Mouse (Mus musculus) ES-E14 (cell line): Measurements from ENCODE around the gene Ptprg. TPM values are rescaled to one million over a fixed set of nuclear protein-coding genes. Genes with fewer than 3 reads are reported as not detected.

Experiments used
- DNase-seq: peaks from one replicate; pipeline ENCODE4 v3.0.0-alpha.2; 2013; ENCODE audit warnings: low read depth, low spot score
- H3K27ac ChIP-seq: 2 replicates; pipeline ENCODE4 v1.5.1; 2012; ENCODE audit warnings: low read depth, mild to moderate bottlenecking, low read length, moderate library complexity, mixed read lengths; ENCODE audit not compliant: poor library complexity, insufficient read depth, severe bottlenecking
- H3K36me3 ChIP-seq: 2 replicates; pipeline ENCODE4 v1.6.1; 2012; ENCODE audit warnings: mild to moderate bottlenecking, low read length, moderate library complexity, mixed read lengths; ENCODE audit not compliant: control insufficient read depth, poor library complexity, insufficient read depth, severe bottlenecking
- H3K4me1 ChIP-seq, 2 experiments: fragments of 150-350 bp in 1 of 2; sonication (generic) in 1 of 2; 2 replicates each; pipeline ENCODE4 v1.6.1; 2012; ENCODE audit warnings: low read length in 2 of 2, mild to moderate bottlenecking in 1 of 2, mixed read lengths in 1 of 2; ENCODE audit not compliant: control insufficient read depth in 2 of 2, insufficient read depth in 2 of 2, poor library complexity in 1 of 2
- H3K4me3 ChIP-seq, 2 experiments: fragments of 150-350 bp in 1 of 2; sonication (generic) in 1 of 2; 2 replicates each; pipeline ENCODE4 v1.5.1; 2012; ENCODE audit warnings: low read length in 2 of 2, low read depth in 1 of 2, mild to moderate bottlenecking in 1 of 2, mixed read lengths in 1 of 2; ENCODE audit not compliant: insufficient read depth in 1 of 2, poor library complexity in 1 of 2, severe bottlenecking in 1 of 2
- H3K9ac ChIP-seq: 2 replicates; pipeline ENCODE4 v1.6.1; 2012; ENCODE audit warnings: low read depth, mild to moderate bottlenecking, low read length, mixed read lengths; ENCODE audit not compliant: poor library complexity, insufficient read depth, severe bottlenecking
- H3K9me3 ChIP-seq: fragments of 150-350 bp; sonication (generic); 2 replicates; pipeline ENCODE4 v1.6.1; 2012; ENCODE audit warnings: low read depth, mild to moderate bottlenecking, low read length; ENCODE audit not compliant: control insufficient read depth, insufficient read depth
- CHD2 ChIP-seq: IDR thresholded peaks from 2 replicates; pipeline ENCODE4 v1.6.1; 2014; ENCODE audit warnings: mild to moderate bottlenecking, low read depth, low read length, inconsistent platforms
- HCFC1 ChIP-seq: IDR thresholded peaks from 2 replicates; pipeline ENCODE4 v1.6.1; 2012; ENCODE audit warnings: low read length, inconsistent platforms, borderline replicate concordance; ENCODE audit not compliant: insufficient read depth
- MAFK ChIP-seq: IDR thresholded peaks from 2 replicates; pipeline ENCODE4 v1.6.1; 2014; ENCODE audit warnings: mild to moderate bottlenecking, low read depth, low read length, inconsistent platforms; ENCODE audit not compliant: insufficient read depth
- ZC3H11A ChIP-seq: IDR thresholded peaks from 2 replicates; pipeline ENCODE4 v1.6.1; 2012; ENCODE audit warnings: low read depth, mild to moderate bottlenecking, inconsistent platforms, low read length, borderline replicate concordance
- ZNF384 ChIP-seq: IDR thresholded peaks from 2 replicates; pipeline ENCODE4 v1.6.1; 2012; ENCODE audit warnings: low read depth, low read length, inconsistent platforms
- in situ Hi-C, 2 experiments: fragments of 600-800 bp; cut with MboI; formaldehyde crosslinking; loops; one replicate each; pipeline ENCODE4 v1.15.1; 2025; ENCODE audit warnings: low sequenced_read_pairs in 2 of 2, inconsistent platforms in 1 of 2; ENCODE audit not compliant: unreplicated experiment in 2 of 2
- total RNA-seq: library from RNA; depleted of rRNA; stranded (reverse); fragments of 300-350 nt; gene quantifications from 2 replicates; pipeline ENCODE4 v1.2.3, GENCODE M21; 2012

The Ptprg gene
- total RNA-seq, 1 experiment, result 59.8 TPM

DNA sequence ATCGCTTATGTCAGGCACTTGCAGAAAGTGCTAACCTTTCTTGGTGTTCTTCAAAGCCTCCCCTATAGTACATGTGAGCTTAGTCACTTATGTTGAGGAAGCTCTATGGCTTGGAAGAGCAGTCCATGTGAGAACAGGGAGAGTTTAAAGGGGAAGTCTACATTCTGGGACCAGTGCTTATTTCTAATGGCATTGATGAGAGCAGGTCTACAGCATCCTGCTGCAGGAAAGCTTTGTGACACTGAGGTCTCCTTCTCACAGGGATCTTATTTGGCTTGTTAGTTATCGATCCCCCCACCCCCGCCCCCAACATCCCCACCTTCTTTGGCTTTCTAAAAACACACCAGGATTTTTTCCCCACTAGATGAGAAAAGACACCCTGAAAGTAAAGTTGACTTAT, 635.9 kb downstream of the Ptprg start:
- Histone ChIP-seq H3K9ac (no peak overlapping the region), H3K4me1 (no peaks in the 10 kb centered on the region), H3K36me3 (no peaks in the 10 kb centered on the region), H3K4me3 (no peak overlapping the region), H3K9me3 (no peaks in the 10 kb centered on the region), H3K27ac (no peak overlapping the region)
- in situ Hi-C loops, result no loop called here
- DNase-seq, result no peak
- TF ChIP-seq HCFC1, result no peak
- no peak for TF ChIP-seq MAFK
- TF ChIP-seq ZC3H11A, result no peak
- TF ChIP-seq CHD2, result no peak
- TF ChIP-seq ZNF384, result no peak

DNA sequence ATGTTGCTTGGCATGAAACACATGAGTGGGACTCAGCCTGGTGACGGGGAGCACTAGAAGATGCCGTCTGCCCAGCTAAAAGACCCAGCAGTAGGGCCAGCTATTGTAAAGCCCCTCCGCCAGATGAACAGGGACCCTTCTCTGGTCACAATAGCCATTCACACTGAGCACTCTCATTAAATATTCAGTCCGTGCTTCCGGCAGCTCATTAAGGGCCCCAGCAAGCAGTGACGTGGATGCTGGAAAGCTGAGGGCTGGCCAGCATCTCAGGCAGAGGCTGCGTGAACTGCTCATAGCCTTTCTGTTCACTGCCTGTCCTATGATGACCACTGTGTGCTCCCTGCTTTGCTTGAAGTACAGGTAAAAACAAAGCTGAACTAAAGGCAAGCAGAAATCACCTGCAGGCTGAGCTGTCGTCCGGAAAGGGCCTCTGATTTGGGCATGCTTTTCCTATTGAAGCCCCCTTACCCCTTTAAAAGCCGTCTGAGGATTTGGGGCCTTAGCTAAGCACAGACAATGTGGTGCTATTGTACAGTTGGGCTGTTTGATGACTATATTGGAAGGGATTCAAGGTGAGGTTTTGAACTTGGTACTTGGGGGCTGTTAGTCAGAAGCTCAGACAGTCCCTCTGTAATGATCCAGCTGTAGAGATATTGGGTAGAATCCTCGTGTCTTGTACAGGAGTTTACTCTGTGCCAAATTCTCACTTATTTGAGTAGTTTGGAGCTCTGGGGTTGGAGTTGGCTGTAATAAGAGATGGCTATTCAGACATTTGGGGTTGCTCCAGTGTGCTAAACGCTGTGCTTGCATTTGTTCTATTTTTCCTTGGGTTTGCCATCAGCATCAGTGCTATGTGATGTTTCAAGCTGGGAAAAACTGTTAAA, 636.6 kb downstream of the Ptprg start:
- no peak overlapping the region for H3K9ac ChIP-seq
- H3K36me3 ChIP-seq, result no peaks in the 10 kb centered on the region
- no peak overlapping the region for H3K4me3 ChIP-seq
- no peak overlapping the region for H3K27ac ChIP-seq
- in situ Hi-C loops, result no loop called here
- H3K9me3 ChIP-seq, result no peaks in the 10 kb centered on the region
- DNase-seq, result no peak
- H3K4me1 ChIP-seq, result no peaks in the 10 kb centered on the region
- TF ChIP-seq ZC3H11A, result no peak
- no peak for TF ChIP-seq MAFK
- TF ChIP-seq ZNF384, result no peak
- TF ChIP-seq HCFC1, result no peak
- TF ChIP-seq CHD2, result no peak

DNA sequence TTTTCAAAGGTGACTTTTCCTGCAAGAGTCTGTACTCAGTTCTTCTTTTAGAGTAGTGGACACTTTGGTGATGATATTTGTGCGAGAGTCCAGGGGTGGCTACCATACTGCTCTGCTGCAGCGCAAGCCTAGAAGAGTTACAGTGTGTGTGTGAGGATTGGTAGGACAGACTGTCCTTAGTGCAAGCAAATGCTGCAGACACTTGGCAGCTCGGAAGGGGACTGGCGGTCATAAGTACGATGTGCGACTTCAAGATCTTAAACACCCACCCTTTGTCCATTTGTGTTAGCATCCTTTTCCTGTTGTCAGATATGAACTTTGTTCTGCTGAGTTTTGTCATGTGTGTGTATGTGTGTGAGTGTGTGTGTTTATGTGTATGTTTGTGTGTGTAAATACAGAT, 637.7 kb downstream of the Ptprg start:
- in situ Hi-C loops, result no loop called here
- H3K9me3 ChIP-seq, result no peaks in the 10 kb centered on the region
- no peaks in the 10 kb centered on the region for H3K36me3 ChIP-seq
- no peak for DNase-seq
- no peak overlapping the region for H3K9ac ChIP-seq
- TF ChIP-seq HCFC1 (no peak), ZNF384 (no peak), MAFK (no peak), ZC3H11A (no peak), CHD2 (no peak)
- H3K27ac ChIP-seq, result no peak overlapping the region
- no peak overlapping the region for H3K4me3 ChIP-seq
- no peaks in the 10 kb centered on the region for H3K4me1 ChIP-seq

DNA sequence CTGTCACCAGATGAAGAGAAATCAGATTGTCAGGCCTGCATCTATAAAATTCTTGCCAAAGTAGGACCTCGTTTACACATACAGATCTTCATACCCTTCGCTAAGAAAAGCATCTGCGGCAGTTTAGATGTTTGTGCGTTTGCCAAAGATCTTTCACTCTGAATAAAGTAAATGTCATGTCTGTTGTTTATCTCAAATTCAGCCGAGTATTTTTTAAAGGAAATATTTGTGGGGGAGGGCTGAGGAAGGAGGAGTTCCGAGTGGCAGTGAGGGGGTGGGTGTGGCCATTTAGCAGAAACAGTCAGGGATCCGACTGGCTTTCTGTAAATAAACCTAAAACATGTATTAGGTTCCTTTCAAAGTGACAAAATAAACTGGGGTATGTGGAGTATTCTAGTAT, 645.4 kb downstream of the Ptprg start:
- TF ChIP-seq MAFK, result no peak
- TF ChIP-seq CHD2, result no peak
- no peak for TF ChIP-seq ZC3H11A
- TF ChIP-seq HCFC1, result no peak
- no peak for TF ChIP-seq ZNF384
- no peak for DNase-seq
- in situ Hi-C loops, result no loop called here

More for the DNA sequence above, 645.4 kb downstream of the Ptprg start:
- H3K4me3 ChIP-seq, result no peak overlapping the region
- H3K4me1 ChIP-seq, result no peaks in the 10 kb centered on the region
- no peaks in the 10 kb centered on the region for H3K9me3 ChIP-seq
- H3K9ac ChIP-seq, result no peak overlapping the region
- no peak overlapping the region for H3K27ac ChIP-seq
- no peaks in the 10 kb centered on the region for H3K36me3 ChIP-seq
